Mouse (Mus musculus) liver, embryonic 12.5 days (tissue): ENCODE data around the gene Otx1. TPM values are rescaled to one million over a fixed set of nuclear protein-coding genes. Genes with fewer than 3 reads are reported as not detected.

Experiments
- ATAC-seq: fragments of 200-750 bp; cut with Nextera tagmentation; 2 replicates; pipeline ENCODE4 v1.8.0; 2017; ENCODE audit warnings: moderate number of reproducible peaks, mild to moderate bottlenecking, moderate library complexity
- H3K27ac ChIP-seq: fragments of 300-500 bp; sonication (generic); 2 replicates; pipeline ENCODE4 v1.5.1; 2016; ENCODE audit warnings: mild to moderate bottlenecking
- H3K27me3 ChIP-seq: fragments of 300-500 bp; sonication (generic); replicated peaks from 2 replicates; pipeline ENCODE4 v1.6.1; 2016; ENCODE audit warnings: mild to moderate bottlenecking, moderate library complexity
- H3K36me3 ChIP-seq: fragments of 300-500 bp; sonication (generic); 2 replicates; pipeline ENCODE4 v1.6.1; 2016; ENCODE audit warnings: mild to moderate bottlenecking, moderate library complexity
- H3K4me1 ChIP-seq: fragments of 300-500 bp; sonication (generic); 2 replicates; pipeline ENCODE4 v1.6.1; 2016
- H3K4me2 ChIP-seq: fragments of 300-500 bp; sonication (generic); 2 replicates; pipeline ENCODE4 v1.6.1; 2016; ENCODE audit warnings: mild to moderate bottlenecking, moderate library complexity
- H3K4me3 ChIP-seq: fragments of 300-500 bp; sonication (generic); 2 replicates; pipeline ENCODE4 v1.5.1; 2016; ENCODE audit warnings: mild to moderate bottlenecking, moderate library complexity
- H3K9ac ChIP-seq: fragments of 300-500 bp; sonication (generic); 2 replicates; pipeline ENCODE4 v1.6.1; 2016; ENCODE audit warnings: mild to moderate bottlenecking, moderate library complexity
- H3K9me3 ChIP-seq: fragments of 300-500 bp; sonication (generic); replicated peaks from 2 replicates; pipeline ENCODE4 v1.6.1; 2016; ENCODE audit warnings: mild to moderate bottlenecking, moderate library complexity
- WGBS: fragments of 180-500 bp; shearing (Covaris S2); methylation state at CpG from one replicate; pipeline ENCODE4 v1.1.7; 2016; ENCODE audit not compliant: insufficient replicate concordance; 5-methylcytosine and 5-hydroxymethylcytosine counted together
- polyA plus RNA-seq: library from polyadenylated mRNA; unstranded; fragments of >200 nt; fragmentation: Nextera tagmentation; extraction: Ambion mirVana; gene quantifications from 2 replicates; pipeline ENCODE4 v1.2.1, GENCODE M21; 2016

The Otx1 gene
- polyA plus RNA-seq, 1 experiment from 2014 or later = not detected

DNA sequence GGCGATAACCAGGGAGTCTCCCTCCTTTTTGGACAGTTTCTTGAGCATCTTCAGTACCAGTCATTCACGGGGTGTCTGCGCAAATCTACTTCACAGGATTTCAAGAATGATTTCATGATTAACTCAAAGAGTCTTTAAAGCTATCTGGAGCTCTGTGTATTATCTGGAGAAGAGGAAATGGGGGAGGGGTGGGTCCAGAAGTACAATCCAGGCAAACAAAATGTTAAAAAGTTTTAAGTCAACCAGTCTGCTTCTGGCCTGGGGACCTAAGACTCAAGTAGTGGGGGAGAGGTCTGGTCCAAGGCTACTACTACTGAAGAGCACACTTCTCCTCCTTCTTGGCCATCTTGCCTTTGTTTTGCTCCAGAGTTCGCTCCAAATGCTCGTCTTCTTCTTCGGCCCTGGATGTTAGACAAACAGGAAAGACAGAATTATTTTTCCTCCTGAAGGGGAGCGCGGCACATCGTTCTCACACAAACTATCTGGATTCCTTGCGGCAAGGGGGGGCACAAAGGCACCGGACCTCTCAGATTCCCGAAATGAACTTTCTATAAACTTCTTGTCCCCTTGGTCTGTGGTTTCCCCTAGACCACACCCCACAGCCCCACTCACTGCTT is 3.9 kb upstream of the Otx1 start:
- Histone ChIP-seq H3K4me2 (no peak overlapping the region), H3K9me3 (no peaks in the 10 kb centered on the region), H3K27ac (no peak overlapping the region), H3K36me3 (no peaks in the 10 kb centered on the region), H3K27me3 (peaks cover 90% of the 10 kb centered on the region), H3K4me3 (no peak overlapping the region), H3K4me1 (peaks cover 18% of the 10 kb centered on the region), H3K9ac (no peak overlapping the region)
- ATAC-seq = no peak
- 9% methylated on average over 12 of the region's 12 CpGs for WGBS

DNA sequence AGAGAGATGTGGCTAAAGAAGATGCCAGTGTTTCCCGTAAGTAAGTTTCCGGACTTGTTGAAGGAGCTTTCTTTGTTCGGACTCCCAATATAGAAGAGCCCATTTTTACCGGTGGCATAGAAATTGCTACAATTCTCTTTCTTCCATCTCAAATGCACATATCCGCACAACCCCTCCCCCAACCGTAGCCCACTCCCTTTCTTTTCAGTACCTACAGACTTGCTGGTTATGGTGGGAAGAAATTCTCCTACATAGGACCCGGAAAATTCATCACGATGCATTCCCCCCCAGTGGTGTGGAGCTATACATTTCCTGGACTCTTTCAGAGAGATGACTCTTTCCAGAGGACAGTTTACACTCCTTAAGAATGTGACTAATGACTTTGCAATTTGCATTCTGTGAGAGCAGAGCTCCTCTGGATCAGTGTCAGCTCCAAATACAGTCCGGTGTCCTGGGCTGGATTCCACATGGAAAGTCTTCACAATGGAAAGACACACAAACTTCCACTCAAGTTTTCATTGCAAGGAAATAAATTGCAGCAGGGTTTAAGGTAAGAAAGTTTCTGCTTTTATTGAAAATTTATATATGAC is 2.7 kb upstream of the Otx1 start:
- WGBS = 8% methylated on average over 9 of the region's 9 CpGs
- H3K27ac ChIP-seq = no peak overlapping the region
- no peak overlapping the region for H3K4me3 ChIP-seq
- H3K9ac ChIP-seq = no peak overlapping the region
- peaks cover 29% of the 10 kb centered on the region for H3K4me1 ChIP-seq
- peaks cover 92% of the 10 kb centered on the region for H3K27me3 ChIP-seq
- ATAC-seq = no peak
- H3K36me3 ChIP-seq = no peaks in the 10 kb centered on the region
- H3K9me3 ChIP-seq = no peaks in the 10 kb centered on the region
- H3K4me2 ChIP-seq = no peak overlapping the region

DNA sequence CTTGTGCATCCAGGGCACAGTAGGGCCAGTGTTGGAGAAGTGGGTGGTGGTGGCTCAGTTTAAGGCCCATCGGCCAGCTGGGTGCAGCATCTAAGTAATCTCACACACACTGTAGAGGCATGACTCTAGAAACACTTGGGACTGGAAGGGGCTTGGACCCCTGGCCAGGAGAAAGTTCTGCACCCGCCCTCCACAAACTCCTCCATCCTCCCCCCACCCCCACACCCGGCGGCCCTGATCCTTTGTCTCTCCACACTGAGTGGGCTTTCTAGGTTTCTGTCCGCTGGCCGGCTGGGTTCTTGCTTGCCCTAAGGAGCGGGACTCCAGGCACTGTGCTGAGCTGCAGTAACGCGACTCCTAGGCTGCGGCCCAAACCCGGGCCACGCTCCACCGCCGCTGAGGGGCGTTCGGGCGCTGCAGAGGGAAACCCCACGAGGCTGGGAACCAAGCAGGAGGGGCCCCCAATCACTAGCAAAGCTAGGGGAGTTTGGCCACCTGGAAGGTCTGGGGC is 1.7 kb upstream of the Otx1 start:
- Histone ChIP-seq H3K9me3 (no peaks in the 10 kb centered on the region), H3K27me3 (peaks cover 95% of the 10 kb centered on the region), H3K36me3 (no peaks in the 10 kb centered on the region), H3K4me2 (no peak overlapping the region; the same call in 1 of the 2 replicates), H3K27ac (no peak overlapping the region), H3K4me1 (peaks cover 29% of the 10 kb centered on the region), H3K9ac (no peak overlapping the region), H3K4me3 (no peak overlapping the region)
- 2% methylated on average over 18 of the region's 18 CpGs for WGBS
- peak; percentile 28; the same call in 1 of the 2 replicates for ATAC-seq

DNA sequence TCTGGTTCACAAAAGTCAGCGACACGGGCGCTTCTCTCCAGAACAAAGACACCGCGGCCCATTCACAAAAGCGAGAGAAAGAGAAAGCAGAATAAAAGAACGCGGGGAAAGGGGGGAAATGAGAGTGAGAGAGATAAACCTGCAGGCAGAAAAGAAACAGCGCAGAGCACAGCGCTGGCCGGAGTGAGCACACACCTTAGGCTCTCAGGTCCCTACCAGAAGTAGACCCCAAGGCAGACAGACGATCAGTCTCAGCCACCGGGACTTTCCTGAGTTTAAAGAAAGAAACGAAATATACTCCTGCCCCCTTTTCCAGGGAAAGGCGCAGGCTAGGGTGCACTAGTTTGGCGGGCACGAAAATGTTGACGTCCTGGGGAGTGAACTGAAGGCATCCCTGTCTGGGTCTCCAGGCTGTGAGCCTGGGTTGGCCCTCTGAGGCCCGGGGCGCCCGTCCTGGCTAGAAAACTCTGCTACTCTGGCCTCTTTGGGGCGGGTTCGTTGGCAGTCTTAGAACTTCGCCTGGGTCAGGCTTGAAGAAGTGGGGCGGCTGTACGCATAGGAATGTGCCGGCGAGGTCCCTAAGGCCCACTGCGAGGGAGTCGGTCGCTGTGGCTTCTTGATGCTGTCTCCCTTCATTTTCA is 764 bp upstream of the Otx1 start:
- H3K4me1 ChIP-seq = peaks cover 29% of the 10 kb centered on the region
- peaks cover 100% of the 10 kb centered on the region for H3K27me3 ChIP-seq
- H3K27ac ChIP-seq = no peak overlapping the region
- peak overlapping the region; percentile 18 for H3K4me3 ChIP-seq
- 1% methylated on average over 31 of the region's 31 CpGs for WGBS
- H3K4me2 ChIP-seq = peak overlapping the region; percentile 7; the same call in 1 of the 2 replicates
- H3K9ac ChIP-seq = no peak overlapping the region
- H3K9me3 ChIP-seq = no peaks in the 10 kb centered on the region
- no peaks in the 10 kb centered on the region for H3K36me3 ChIP-seq
- no peak for ATAC-seq

DNA sequence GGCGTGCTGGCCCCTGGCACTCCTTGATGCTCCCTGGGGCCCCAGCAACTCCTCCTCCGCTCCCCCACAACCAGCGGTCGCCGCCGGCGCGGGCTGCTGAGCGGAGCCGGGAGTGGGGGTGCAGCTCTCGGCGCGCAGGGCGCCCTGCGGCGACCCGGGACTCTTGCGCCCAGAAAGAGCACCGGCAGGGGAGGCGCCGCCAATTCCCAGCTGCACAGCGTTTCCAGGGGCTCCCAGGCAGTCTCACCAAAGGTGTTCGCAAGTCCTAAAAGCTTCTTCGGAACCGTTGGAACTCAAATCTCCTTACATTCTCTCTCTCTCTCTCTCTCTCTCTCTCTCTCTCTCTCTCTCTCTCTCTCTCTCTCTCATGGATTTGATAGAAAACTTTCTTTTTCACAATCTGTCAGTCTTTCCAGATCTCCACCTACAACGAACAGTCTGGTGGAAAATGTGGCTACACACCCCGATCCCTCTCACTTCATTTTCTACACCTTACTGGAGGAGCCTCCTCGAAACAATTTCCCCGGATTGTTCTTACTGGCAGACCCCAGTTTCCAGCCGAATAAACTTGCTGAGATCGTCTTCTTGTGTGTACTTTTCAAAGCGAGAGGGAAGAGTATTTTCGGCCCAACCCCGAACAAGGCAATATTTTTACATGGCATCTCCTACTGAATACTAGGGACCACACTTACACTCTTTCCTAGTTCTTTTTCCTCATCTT is 475 bp downstream of the Otx1 start:
- Histone ChIP-seq H3K9me3 (no peaks in the 10 kb centered on the region), H3K9ac (no peak overlapping the region), H3K36me3 (no peaks in the 10 kb centered on the region), H3K4me1 (peaks cover 25% of the 10 kb centered on the region), H3K4me2 (peak overlapping the region; percentile 82), H3K4me3 (peak overlapping the region; percentile 58), H3K27me3 (peaks cover 100% of the 10 kb centered on the region), H3K27ac (no peak overlapping the region)
- no peak for ATAC-seq
- WGBS = 2% methylated on average over 31 of the region's 34 CpGs

DNA sequence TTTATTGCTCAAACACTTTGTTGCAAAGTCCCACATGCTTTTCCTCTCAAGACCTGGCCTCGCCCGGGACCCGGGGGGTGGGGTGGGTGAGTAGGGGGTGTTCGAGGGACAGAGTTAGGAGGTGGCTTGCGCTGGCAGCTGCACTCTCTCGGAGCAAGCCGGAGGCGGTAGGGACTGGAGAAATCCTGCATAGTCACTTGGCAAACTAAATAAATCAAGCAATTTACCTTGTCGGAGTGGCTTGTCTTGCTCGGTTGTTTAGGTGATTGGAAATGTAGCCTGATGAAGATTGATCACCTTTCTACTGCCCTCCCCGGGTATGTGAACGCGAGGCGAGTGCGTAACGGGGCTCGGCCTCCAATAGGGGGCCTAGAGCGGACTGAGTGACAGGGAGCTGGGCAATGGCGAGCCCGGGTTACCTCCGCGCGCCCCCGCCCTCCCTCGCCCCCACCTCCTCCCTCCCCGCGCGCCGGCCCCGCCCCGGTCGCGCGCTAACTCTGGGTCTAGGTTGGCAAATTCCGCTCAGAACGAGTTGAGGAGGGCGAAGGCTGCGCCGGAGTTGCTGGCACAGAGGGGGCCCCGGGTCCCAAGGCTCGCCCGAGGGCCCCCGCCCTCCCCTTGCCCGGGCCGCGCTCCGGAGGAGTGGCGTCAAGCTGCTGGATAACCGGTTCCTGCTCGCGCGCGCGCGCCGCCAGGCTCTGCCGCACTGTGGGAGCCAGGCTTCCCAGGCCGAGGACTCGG is 1.2 kb downstream of the Otx1 start:
- WGBS = under 1% methylated on average over 49 of the region's 59 CpGs

DNA sequence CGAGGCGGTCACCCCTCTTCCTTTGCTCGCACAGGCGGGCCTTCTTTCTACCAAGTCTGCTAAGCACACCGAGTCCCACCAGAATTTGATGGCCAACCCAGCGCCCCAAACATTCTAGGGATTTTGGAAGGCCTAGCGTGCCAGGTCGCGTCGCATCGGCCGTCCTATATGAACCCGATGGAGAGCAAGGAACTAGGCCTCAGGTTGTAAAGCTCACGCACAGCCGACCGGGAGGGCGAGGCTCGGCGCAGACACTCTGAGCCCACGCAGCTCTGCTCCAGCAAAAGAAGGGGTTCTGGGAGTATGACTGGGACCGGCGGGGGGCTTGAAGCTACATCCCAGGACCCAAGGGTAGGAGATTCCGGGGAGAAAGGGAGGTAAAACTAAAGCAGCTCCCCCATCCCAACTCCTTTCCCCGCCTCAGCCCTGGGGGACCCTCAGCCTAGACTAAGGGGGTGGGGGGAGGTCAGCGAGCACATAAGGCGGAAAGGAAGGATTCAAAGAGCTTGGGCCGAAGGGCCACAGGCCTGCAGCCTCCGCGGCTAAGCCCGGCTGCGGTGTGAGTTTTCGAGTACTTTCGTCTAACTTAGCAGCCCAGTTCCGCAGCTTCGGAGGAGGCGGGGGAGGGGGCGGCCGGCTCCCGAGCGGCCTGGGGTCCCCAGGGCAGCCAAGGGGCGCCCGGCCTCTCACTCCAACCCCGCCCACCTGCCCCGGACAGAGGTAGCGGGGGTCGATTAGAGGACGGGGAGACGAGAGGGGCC is 2.2 kb downstream of the Otx1 start:
- Histone ChIP-seq H3K27ac (no peak overlapping the region), H3K27me3 (peaks cover 100% of the 10 kb centered on the region), H3K4me3 (peak overlapping the region; percentile 58), H3K9me3 (no peaks in the 10 kb centered on the region), H3K4me2 (peak overlapping the region; percentile 82), H3K9ac (no peak overlapping the region), H3K36me3 (no peaks in the 10 kb centered on the region), H3K4me1 (peaks cover 34% of the 10 kb centered on the region)
- ATAC-seq = 0 out of 2 replicates have a peak, but pooled peaks have one; percentile 22
- WGBS = 3% methylated on average over 48 of the region's 48 CpGs

More for the DNA sequence above, 1.2 kb downstream of the Otx1 start:
- Histone ChIP-seq H3K27me3 (peaks cover 100% of the 10 kb centered on the region), H3K4me3 (peak overlapping the region; percentile 58), H3K4me2 (peak overlapping the region; percentile 82), H3K9me3 (no peaks in the 10 kb centered on the region), H3K36me3 (no peaks in the 10 kb centered on the region), H3K4me1 (peaks cover 32% of the 10 kb centered on the region), H3K27ac (no peak overlapping the region), H3K9ac (no peak overlapping the region)
- ATAC-seq = peak; percentile 68

DNA sequence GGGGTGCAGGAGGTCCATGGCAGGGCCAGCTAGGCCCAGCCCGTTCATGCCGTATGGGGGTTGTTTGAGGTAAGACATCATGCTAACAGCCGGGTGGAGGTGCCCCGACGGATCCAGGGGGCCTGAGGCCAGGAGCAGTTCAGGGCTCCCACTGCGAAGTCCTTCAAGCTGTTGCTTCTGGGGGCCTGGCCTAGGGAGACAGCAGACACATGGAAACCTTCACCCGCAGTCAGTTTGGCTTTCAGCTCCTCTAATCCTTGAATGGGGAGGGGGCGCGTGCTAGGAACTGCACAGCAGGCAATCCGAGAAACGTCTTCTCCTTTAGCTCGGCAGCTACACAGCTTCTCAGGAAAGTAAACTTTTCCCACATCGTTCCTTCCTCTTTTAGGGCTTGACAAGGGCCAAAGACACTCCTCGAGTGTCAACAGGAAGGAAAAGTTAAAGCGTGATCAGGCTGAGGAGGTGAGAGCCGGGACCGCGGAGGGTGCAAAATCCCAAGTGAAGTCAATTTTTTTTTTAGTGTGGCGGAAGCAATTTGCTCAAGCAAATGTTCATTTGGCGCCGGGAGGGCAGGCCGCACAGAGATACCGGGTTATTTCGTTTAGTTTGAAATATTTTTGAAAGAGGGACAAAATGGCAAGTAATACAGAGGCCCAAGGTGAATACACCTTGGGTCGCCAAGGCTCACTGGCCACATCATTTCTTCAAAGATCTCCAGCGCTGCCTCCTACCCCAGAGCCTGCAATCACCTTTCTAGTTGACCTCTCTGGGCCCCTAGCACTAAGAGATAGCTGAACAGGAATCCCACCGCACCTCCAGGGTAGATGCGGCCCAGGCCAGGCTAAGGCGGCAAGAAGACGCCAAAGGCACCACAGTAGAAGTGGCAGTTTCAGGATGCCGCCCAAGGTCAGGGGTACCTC is 3.0 kb downstream of the Otx1 start:
- H3K4me3 ChIP-seq = no peak overlapping the region
- no peak overlapping the region for H3K9ac ChIP-seq
- H3K4me2 ChIP-seq = no peak overlapping the region
- no peak for ATAC-seq
- no peak overlapping the region for H3K27ac ChIP-seq
- H3K27me3 ChIP-seq = peaks cover 100% of the 10 kb centered on the region
- peaks cover 34% of the 10 kb centered on the region for H3K4me1 ChIP-seq
- WGBS = 2% methylated on average over 31 of the region's 31 CpGs
- no peaks in the 10 kb centered on the region for H3K9me3 ChIP-seq
- no peaks in the 10 kb centered on the region for H3K36me3 ChIP-seq

DNA sequence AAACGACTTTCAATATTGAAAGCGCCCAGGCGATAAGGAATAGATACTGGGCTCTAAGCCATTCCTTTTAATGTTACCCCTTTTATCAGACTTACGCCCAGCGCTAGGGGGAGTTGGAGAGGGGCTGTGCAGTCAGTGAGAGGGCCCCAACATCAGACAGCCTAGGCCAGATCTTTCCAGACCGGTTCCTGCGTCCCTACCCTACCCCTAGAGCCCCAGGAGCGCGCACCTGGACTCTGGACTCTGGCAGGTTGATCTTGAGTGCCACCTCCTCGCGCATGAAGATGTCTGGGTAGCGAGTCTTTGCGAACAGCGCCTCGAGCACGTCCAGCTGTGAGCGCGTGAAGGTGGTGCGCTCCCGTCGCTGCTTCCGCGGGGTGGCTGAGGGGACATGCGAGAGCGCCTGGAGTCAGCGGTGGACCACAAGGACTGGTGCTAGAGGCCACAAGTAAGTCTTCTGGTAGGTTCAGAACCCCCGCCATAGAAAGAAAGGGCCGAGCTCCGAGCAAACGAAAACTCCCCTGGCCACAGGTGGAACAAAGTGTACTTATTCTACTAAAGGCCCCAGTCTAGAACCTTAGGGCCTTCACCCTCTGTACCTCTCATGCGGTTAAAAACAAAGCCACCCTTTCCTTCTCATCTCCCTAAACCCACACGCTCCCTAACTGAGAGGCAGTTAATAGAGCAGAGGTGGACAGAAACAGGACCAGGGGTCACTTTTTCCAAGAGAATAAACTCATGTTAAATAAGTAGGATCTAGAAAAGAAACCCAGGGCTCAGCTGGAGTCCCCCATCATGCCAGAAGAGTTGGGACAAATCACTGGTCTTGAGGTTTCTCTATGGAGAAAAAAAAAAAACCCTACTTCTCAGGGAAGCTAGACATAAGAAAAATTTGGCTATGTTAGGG is 4.3 kb downstream of the Otx1 start:
- H3K27me3 ChIP-seq = peaks cover 100% of the 10 kb centered on the region
- 5% methylated on average over 32 of the region's 32 CpGs for WGBS
- peak overlapping the region; percentile 10; the same call in 1 of the 2 replicates for H3K4me2 ChIP-seq
- H3K36me3 ChIP-seq = no peaks in the 10 kb centered on the region
- H3K4me1 ChIP-seq = peaks cover 36% of the 10 kb centered on the region
- no peak overlapping the region for H3K27ac ChIP-seq
- no peaks in the 10 kb centered on the region for H3K9me3 ChIP-seq
- 0 out of 2 replicates have a peak overlapping the region, but pooled peaks have one; percentile 1 for H3K4me3 ChIP-seq
- no peak for ATAC-seq
- no peak overlapping the region for H3K9ac ChIP-seq
